Mouse (Mus musculus) stomach, embryonic 14.5 days (tissue): Measurements from ENCODE around the gene Clpb. TPM values are rescaled to one million over a fixed set of nuclear protein-coding genes. Genes with fewer than 3 reads are reported as not detected.

Experiments
- ATAC-seq: fragments of 200-750 bp; cut with Nextera tagmentation; 2 replicates; pipeline ENCODE4 v1.8.0; 2017; ENCODE audit warnings: low read depth, moderate TSS enrichment; ENCODE audit not compliant: insufficient number of reproducible peaks, insufficient read depth, low FRiP score
- H3K27ac ChIP-seq: fragments of 300-500 bp; sonication (generic); 2 replicates; pipeline ENCODE4 v1.5.1; 2014; ENCODE audit warnings: mild to moderate bottlenecking, low read length, moderate library complexity, mixed read lengths
- H3K27me3 ChIP-seq: fragments of 300-500 bp; sonication (generic); 2 replicates; pipeline ENCODE4 v1.6.1; 2014; ENCODE audit warnings: low read length, control low read depth, mixed read lengths; ENCODE audit not compliant: control insufficient read depth, insufficient read depth
- H3K36me3 ChIP-seq: fragments of 300-500 bp; sonication (generic); 2 replicates; pipeline ENCODE4 v1.6.1; 2014; ENCODE audit warnings: mild to moderate bottlenecking, control low read depth, low read length, moderate library complexity, mixed read lengths; ENCODE audit not compliant: control insufficient read depth, insufficient read depth
- H3K4me1 ChIP-seq: fragments of 300-500 bp; sonication (generic); 2 replicates; pipeline ENCODE4 v1.6.1; 2014; ENCODE audit warnings: low read length, control low read depth, mixed read lengths; ENCODE audit not compliant: control insufficient read depth, insufficient read depth
- H3K4me2 ChIP-seq: fragments of 300-500 bp; sonication (generic); replicated peaks from 2 replicates; pipeline ENCODE4 v1.6.1; 2014; ENCODE audit warnings: low read depth, low read length, control low read depth
- H3K4me3 ChIP-seq: fragments of 300-500 bp; sonication (generic); 2 replicates; pipeline ENCODE4 v1.5.1; 2014; ENCODE audit warnings: low read depth, low read length, control low read depth
- H3K9ac ChIP-seq: fragments of 300-500 bp; sonication (generic); replicated peaks from 2 replicates; pipeline ENCODE4 v1.6.1; 2014; ENCODE audit warnings: low read depth, mild to moderate bottlenecking, control low read depth, low read length, moderate library complexity, mixed read lengths
- H3K9me3 ChIP-seq: fragments of 300-500 bp; sonication (generic); 2 replicates; pipeline ENCODE4 v1.6.1; 2016; ENCODE audit warnings: low read depth, low read length, control low read depth; ENCODE audit not compliant: control insufficient read depth
- WGBS: fragments of 180-500 bp; shearing (Covaris S2); extraction: QIAGEN DNeasy Blood & Tissue Kit; methylation state at CpG from one replicate; pipeline ENCODE4 v1.1.7; 2014; 5-methylcytosine and 5-hydroxymethylcytosine counted together
- polyA plus RNA-seq: library from polyadenylated mRNA; unstranded; fragments of >200 nt; fragmentation: Nextera tagmentation; extraction: Ambion mirVana; gene quantifications from 2 replicates; pipeline ENCODE4 v1.2.1, GENCODE M21; 2014

The Clpb gene
- polyA plus RNA-seq, 1 experiment from 2014 or later = 52.5 TPM

DNA sequence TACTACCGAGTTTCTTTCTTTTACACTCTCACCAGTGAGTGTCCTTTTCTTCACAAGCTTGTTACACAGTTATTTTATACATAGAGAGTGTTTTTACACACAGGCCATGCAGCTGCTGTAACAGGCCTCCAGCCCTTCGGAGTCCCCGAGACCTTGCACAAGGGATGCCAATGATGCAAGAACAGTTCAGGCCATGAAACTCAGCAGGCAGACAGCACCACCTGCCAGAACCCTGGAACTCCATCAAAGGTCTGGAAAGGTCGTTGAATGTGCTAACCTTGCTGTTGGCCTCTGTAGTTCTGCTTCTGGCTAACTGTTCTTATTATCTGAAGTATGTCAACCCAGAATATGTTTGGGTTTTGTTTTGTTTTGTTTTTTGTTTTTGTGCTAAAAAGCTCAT lies 8.5 kb upstream of the Clpb start:
- Histone ChIP-seq H3K9ac (no peak overlapping the region), H3K4me2 (no peak overlapping the region), H3K4me3 (no peak overlapping the region), H3K9me3 (no peaks in the 10 kb centered on the region), H3K4me1 (no peaks in the 10 kb centered on the region), H3K36me3 (no peaks in the 10 kb centered on the region), H3K27me3 (no peaks in the 10 kb centered on the region), H3K27ac (no peak overlapping the region)
- ATAC-seq = no peak
- WGBS = 64% methylated on average over 4 of the region's 4 CpGs

GRCm38 (mm10) chr7:101662006-101662405 lies 1.4 kb upstream of the Clpb start:
- no peak overlapping the region for H3K9ac ChIP-seq
- WGBS = 90% methylated on average over 1 of the region's 1 CpGs
- no peak for ATAC-seq
- H3K36me3 ChIP-seq = no peaks in the 10 kb centered on the region
- H3K27ac ChIP-seq = no peak overlapping the region
- H3K4me1 ChIP-seq = peaks cover 7% of the 10 kb centered on the region
- no peaks in the 10 kb centered on the region for H3K9me3 ChIP-seq
- no peaks in the 10 kb centered on the region for H3K27me3 ChIP-seq
- H3K4me2 ChIP-seq = no peak overlapping the region
- H3K4me3 ChIP-seq = no peak overlapping the region

- H3K27me3 ChIP-seq = no peaks in the 10 kb centered on the region
- no peak overlapping the region for H3K4me2 ChIP-seq
- 14% methylated on average over 3 of the region's 3 CpGs for WGBS
- no peak overlapping the region for H3K4me3 ChIP-seq
- no peaks in the 10 kb centered on the region for H3K36me3 ChIP-seq
- no peak for ATAC-seq
- no peak overlapping the region for H3K9ac ChIP-seq
- peaks cover 7% of the 10 kb centered on the region for H3K4me1 ChIP-seq
- no peaks in the 10 kb centered on the region for H3K9me3 ChIP-seq
- no peak overlapping the region for H3K27ac ChIP-seq
Observed at GRCm38 (mm10) chr7:101666581-101666980, 3.1 kb downstream of the Clpb start.

GRCm38 (mm10) chr7:101671601-101672280 lies 8.3 kb downstream of the Clpb start:
- Histone ChIP-seq H3K27me3 (no peaks in the 10 kb centered on the region), H3K4me3 (no peak overlapping the region), H3K4me1 (peaks cover 4% of the 10 kb centered on the region; the same call in 1 of the 2 replicates), H3K9ac (no peak overlapping the region), H3K4me2 (no peak overlapping the region), H3K36me3 (no peaks in the 10 kb centered on the region), H3K27ac (no peak overlapping the region), H3K9me3 (no peaks in the 10 kb centered on the region)
- ATAC-seq = no peak
- 81% methylated on average over 5 of the region's 5 CpGs for WGBS

GRCm38 (mm10) chr7:101673497-101673896 lies 10.1 kb downstream of the Clpb start:
- no peaks in the 10 kb centered on the region for H3K36me3 ChIP-seq
- no peak overlapping the region for H3K4me3 ChIP-seq
- no peak overlapping the region for H3K4me2 ChIP-seq
- ATAC-seq = no peak
- H3K9ac ChIP-seq = no peak overlapping the region
- H3K4me1 ChIP-seq = peaks cover 8% of the 10 kb centered on the region; the same call in 1 of the 2 replicates
- no peaks in the 10 kb centered on the region for H3K27me3 ChIP-seq
- no peaks in the 10 kb centered on the region for H3K9me3 ChIP-seq
- H3K27ac ChIP-seq = no peak overlapping the region
- 40% methylated on average over 2 of the region's 2 CpGs for WGBS

- Histone ChIP-seq H3K4me3 (no peak overlapping the region), H3K27me3 (no peaks in the 10 kb centered on the region), H3K4me1 (peaks cover 8% of the 10 kb centered on the region; the same call in 1 of the 2 replicates), H3K4me2 (no peak overlapping the region), H3K9ac (no peak overlapping the region), H3K36me3 (no peaks in the 10 kb centered on the region), H3K9me3 (no peaks in the 10 kb centered on the region), H3K27ac (peak overlapping the region; percentile 24; the same call in 1 of the 2 replicates)
- 47% methylated on average over 6 of the region's 6 CpGs for WGBS
- ATAC-seq = no peak
Observed at GRCm38 (mm10) chr7:101676033-101676761, 12.8 kb downstream of the Clpb start.

- 42% methylated on average over 3 of the region's 3 CpGs for WGBS
- no peaks in the 10 kb centered on the region for H3K36me3 ChIP-seq
- no peak for ATAC-seq
- no peaks in the 10 kb centered on the region for H3K9me3 ChIP-seq
- H3K4me2 ChIP-seq = no peak overlapping the region
- peak overlapping the region; percentile 24; the same call in 1 of the 2 replicates for H3K27ac ChIP-seq
- no peak overlapping the region for H3K4me3 ChIP-seq
- H3K4me1 ChIP-seq = peaks cover 11% of the 10 kb centered on the region; the same call in 1 of the 2 replicates
- no peaks in the 10 kb centered on the region for H3K27me3 ChIP-seq
- no peak overlapping the region for H3K9ac ChIP-seq
Observed at GRCm38 (mm10) chr7:101676762-101677308, 13.4 kb downstream of the Clpb start.

DNA sequence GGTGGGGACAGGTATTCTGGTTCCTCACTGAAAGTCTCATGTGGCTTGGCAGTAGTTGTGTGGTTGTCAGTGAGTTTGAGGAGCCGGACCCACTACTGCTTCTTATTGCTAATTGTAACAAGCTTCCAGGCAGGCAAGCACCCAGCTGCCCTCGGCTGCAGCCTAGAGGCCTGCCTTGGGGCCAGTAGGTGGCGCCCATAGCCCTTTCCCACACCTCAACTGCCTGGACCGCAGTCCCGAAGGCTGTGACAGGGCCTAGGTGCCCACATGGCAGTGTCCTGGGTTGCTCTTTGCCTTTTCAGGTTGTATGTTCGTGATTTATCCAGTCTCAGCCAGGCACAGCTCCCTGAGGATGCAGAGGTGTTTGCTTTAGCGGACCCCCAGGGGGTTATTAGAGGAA lies 16.2 kb downstream of the Clpb start:
- no peaks in the 10 kb centered on the region for H3K36me3 ChIP-seq
- peaks cover 11% of the 10 kb centered on the region; the same call in 1 of the 2 replicates for H3K4me1 ChIP-seq
- no peaks in the 10 kb centered on the region for H3K27me3 ChIP-seq
- ATAC-seq = peak; percentile 86; the same call in 1 of the 2 replicates
- H3K9ac ChIP-seq = no peak overlapping the region
- no peaks in the 10 kb centered on the region for H3K9me3 ChIP-seq
- no peak overlapping the region for H3K4me3 ChIP-seq
- H3K27ac ChIP-seq = no peak overlapping the region
- WGBS = 17% methylated on average over 7 of the region's 7 CpGs
- no peak overlapping the region for H3K4me2 ChIP-seq
